Comparison of ENCODE assay signal across 8 mouse cellular contexts in the genomic region with DNA sequence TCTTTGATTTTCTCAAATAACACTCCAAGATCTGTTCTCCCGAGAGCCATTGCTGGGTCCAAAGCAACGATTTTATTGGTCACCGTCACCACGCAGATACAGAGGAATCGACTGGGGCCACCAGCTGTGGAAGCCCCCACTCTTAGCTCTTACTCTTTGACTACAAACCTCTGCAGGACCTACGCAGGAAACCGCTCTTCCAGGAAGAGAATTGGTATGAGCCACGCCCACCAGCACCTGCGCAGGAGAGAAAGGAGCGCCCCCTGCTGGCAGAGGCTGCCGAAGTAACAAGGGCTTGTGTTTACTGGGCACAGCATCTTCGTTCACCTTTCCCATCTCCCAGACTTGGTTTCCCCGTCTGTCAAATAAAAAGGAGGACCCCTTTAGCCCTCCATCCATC. TPM values are rescaled to one million over a fixed set of nuclear protein-coding genes. Genes with fewer than 3 reads are reported as not detected.
DNase-seq lines count a peak whose midpoint lies in the region; ATAC-seq and TF ChIP-seq lines count a peak whose summit lies in the region.

No protein-coding gene starts in this region.

- intact Hi-C loops in left cerebral cortex, adult 2 months (cut with DNase I) = loop anchor here (10.0 kb wide), 1 partner anchor 577 kb away; no protein-coding TSS in a partner anchor
- intact Hi-C loops in left cerebral cortex, postnatal 25 days (cut with DNase I) = no loop called here

- 34% methylated on average over 13 of the region's 13 CpGs for WGBS in kidney, postnatal 0 days

- no peaks in the 10 kb centered on the region for H3K4me1 ChIP-seq in kidney, postnatal 0 days (replicated peaks; ENCODE audit: insufficient read depth, low read length)

- H3K9me3 ChIP-seq in kidney, postnatal 0 days (replicated peaks; ENCODE audit: low read length) = no peaks in the 10 kb centered on the region

- TF ChIP-seq CTCF in left cerebral cortex, adult 2 months (IDR thresholded peaks at IDR 0.05) = peak; percentile 65
- peak; percentile 74 for TF ChIP-seq CTCF in brain, embryonic 14.5 days (IDR thresholded peaks at IDR 0.05; ENCODE audit: borderline replicate concordance, extremely low read depth, insufficient read depth, insufficient read length)
- TF ChIP-seq CTCF in kidney, postnatal 0 days (IDR thresholded peaks at IDR 0.05; ENCODE audit: low read depth) = peak; percentile 72

- H3K36me3 ChIP-seq in kidney, postnatal 0 days (ENCODE audit: insufficient read depth, low read length) = no peaks in the 10 kb centered on the region

- H3K9ac ChIP-seq in kidney, postnatal 0 days (ENCODE audit: low read depth, low read length) = no peak overlapping the region

- H3K4me3 ChIP-seq in left cerebral cortex, adult 2 months = no peak overlapping the region
- no peak overlapping the region for H3K4me3 ChIP-seq in kidney, postnatal 0 days (replicated peaks; ENCODE audit: low read depth, low read length)

- no peak overlapping the region for H3K27ac ChIP-seq in left cerebral cortex, adult 2 months
- H3K27ac ChIP-seq in kidney, postnatal 0 days = no peak overlapping the region

- no peaks in the 10 kb centered on the region for H3K27me3 ChIP-seq in kidney, postnatal 0 days (ENCODE audit: insufficient read depth, low read length)

- DNase-seq in cerebellum, adult 18-20 months = peak; percentile 40 to 54
- peak; percentile 17 to 46 for DNase-seq in left cerebral cortex, adult 2 months (ENCODE audit: extremely low spot score in 1 of 2, low spot score in 2 of 2)
- DNase-seq in left cerebral cortex, postnatal 25 days (ENCODE audit: low spot score in 2 of 2) = no peak
- peak; percentile 53 for DNase-seq in brain, embryonic 14.5 days (ENCODE audit: low read depth)
- DNase-seq in kidney, postnatal 0 days (ENCODE audit: low spot score) = peak; percentile 53
- peak; percentile 88 for DNase-seq in thymus, postnatal 4 days

- ATAC-seq in cerebellum, adult (ENCODE audit: insufficient number of reproducible peaks, low FRiP score, low TSS enrichment) = no peak
- no peak for ATAC-seq in kidney, postnatal 0 days (replicated peaks; ENCODE audit: low FRiP score, low read depth)
- peak; percentile 83 for ATAC-seq in megakaryocyte progenitor cell, adult 5-6 weeks (replicated peaks; ENCODE audit: poor library complexity)

- no peak for TF ChIP-seq POLR2A in brain, embryonic 14.5 days (IDR thresholded peaks at IDR 0.05; ENCODE audit: borderline replicate concordance, extremely low read depth, insufficient read depth, insufficient read length, poor library complexity, severe bottlenecking)

- H3K4me2 ChIP-seq in kidney, postnatal 0 days (ENCODE audit: low read length) = no peak overlapping the region

RNA-seq across cellular contexts. Expression of a gene that starts 25.0 kb away (rescaled TPM):
- total RNA-seq in left cerebral cortex, adult 2 months (2021) = not detected
- not detected for total RNA-seq in left cerebral cortex, postnatal 25 days (2021)
- polyA plus RNA-seq in brain, embryonic 14.5 days (2012; rRNA removed) = 0.56 and 1.0 TPM in 2 replicates
- not detected in 2 replicates for polyA plus RNA-seq in kidney, postnatal 0 days (2015; fragmentation: Nextera tagmentation; extraction: Ambion mirVana)
- not detected in 2 replicates for total RNA-seq in megakaryocyte progenitor cell, adult 5-6 weeks (2015)
- not detected in 2 replicates for total RNA-seq in megakaryocyte progenitor cell, adult 5-6 weeks (2017)

RNA-seq across cellular contexts. Expression of a gene that starts 41.6 kb away (rescaled TPM):
- 10 to 100 TPM; 13.5 to 13.6 TPM for total RNA-seq in left cerebral cortex, adult 2 months (2021)
- total RNA-seq in left cerebral cortex, postnatal 25 days (2021) = 10 to 100 TPM in 1 of 2 experiments, 1 to 10 TPM in 1; 9.3 to 10.7 TPM
- polyA plus RNA-seq in brain, embryonic 14.5 days (2012; rRNA removed) = 0.37 and 0.72 TPM in 2 replicates
- 0.17 and 0.20 TPM in 2 replicates for polyA plus RNA-seq in kidney, postnatal 0 days (2015; fragmentation: Nextera tagmentation; extraction: Ambion mirVana)
- total RNA-seq in megakaryocyte progenitor cell, adult 5-6 weeks (2015) = not detected in 2 replicates
- not detected in 2 replicates for total RNA-seq in megakaryocyte progenitor cell, adult 5-6 weeks (2017)

Comparison
In these comparisons a context has a peak if more than half of its experiments do, and no peak if none do; other contexts are left out.
1. DNase-seq: peak in cerebellum, adult 18-20 months (2 of 2), left cerebral cortex, adult 2 months (2 of 2), brain, embryonic 14.5 days (single experiment), kidney, postnatal 0 days (single experiment) and thymus, postnatal 4 days (single experiment); none in left cerebral cortex, postnatal 25 days (0 of 2).
2. RNA of a gene that starts 41.6 kb away (total RNA-seq): 13.5 to 13.6 TPM in left cerebral cortex, adult 2 months and 9.3 to 10.7 TPM in left cerebral cortex, postnatal 25 days; not detected in megakaryocyte progenitor cell, adult 5-6 weeks; every median in the first group is over 10 times any median in the second.
3. Peak in every context shown above with its lines, with median percentiles within 50 percentile points of each other: CTCF ChIP-seq.